Mouse (Mus musculus): ENCODE data around the gene Map4.

- TF ChIP-seq POLR2A (IDR thresholded peaks at IDR 0.05; ENCODE audit: low read depth, low read length) (peak; percentile 70), TCF12 (IDR thresholded peaks at IDR 0.05; ENCODE audit: low read depth, low read length) (no peak; the same call in 1 of the 2 replicates), RCOR1 (conservative IDR thresholded peaks at IDR 0.05; ENCODE audit: low read depth, low read length) (no peak), ZMIZ1 (IDR thresholded peaks at IDR 0.05; ENCODE audit: low read depth, low read length) (no peak), ZC3H11A (IDR thresholded peaks at IDR 0.05; ENCODE audit: low read depth, low read length) (no peak), MAFK (IDR thresholded peaks at IDR 0.05; ENCODE audit: insufficient replicate concordance, low read length) (no peak), CTCF (conservative IDR thresholded peaks at IDR 0.05 in 1 of 2, IDR thresholded peaks at IDR 0.05 in 1 of 2; ENCODE audit: low read depth in 2 of 2, low read length in 2 of 2) (no peak), NELFE (IDR thresholded peaks at IDR 0.05; ENCODE audit: low read depth, low read length) (peak; percentile 22; the same call in 1 of the 2 replicates), MAX (IDR thresholded peaks at IDR 0.05; ENCODE audit: low read length) (peak; percentile 7; the same call in 1 of the 2 replicates), MEF2A (IDR thresholded peaks at IDR 0.05; ENCODE audit: borderline replicate concordance, low read depth, low read length) (no peak), SMC3 (IDR thresholded peaks at IDR 0.05; ENCODE audit: low read depth, low read length) (no peak), USF1 (IDR thresholded peaks at IDR 0.05; ENCODE audit: low read depth, low read length) (peak; percentile 35), CHD1 (IDR thresholded peaks at IDR 0.05; ENCODE audit: low read depth, low read length) (no peak)
These were observed at the start of gene Map4 for GRCm38 (mm10) chr9:109931257-109932171.

Measured in CH12.LX (cell line).